Mouse (Mus musculus) adrenal gland (tissue): ENCODE measurements around the gene Tmem30a.

Experiments used
- intact Hi-C: fragments of 180-260 bp; cut with DNase I; formaldehyde crosslinking; loops from one replicate; pipeline ENCODE4 v1.15.1; 2025
- long read RNA-seq, 2 experiments: library from polyadenylated mRNA; unstranded; transcript quantifications; one replicate each; pipeline ENCODE4 v2.0.0; 2020; ENCODE audit warnings: borderline replicate concordance in 1 of 2; ENCODE audit not compliant: insufficient replicate concordance in 1 of 2

The Tmem30a gene
- long read RNA-seq, experiment 1, transcript Tmem30a-204 (6 exons, 2,662 nt), result minor isoform, 11 of 175 reads
- long read RNA-seq, experiment 1, transcript Tmem30a-201 (7 exons, 3,658 nt), result major isoform, 151 of 175 reads
- long read RNA-seq, experiment 1, partial matches to known transcripts, result 4 of 175 reads
- long read RNA-seq, experiment 1, other reads (novel, unspliced or antisense), result 9 of 175 reads
- long read RNA-seq, experiment 2, transcript Tmem30a-201 (7 exons, 3,658 nt), result major isoform, 142 of 169 reads
- long read RNA-seq, experiment 2, transcript Tmem30a-204 (6 exons, 2,662 nt), result minor isoform, 5 of 169 reads
- long read RNA-seq, experiment 2, partial matches to known transcripts, result 11 of 169 reads
- long read RNA-seq, experiment 2, other reads (novel, unspliced or antisense), result 11 of 169 reads

- intact Hi-C loops, result no loop called here
Observed at GRCm38 (mm10) chr9:79792841-79793835, at the start of gene Tmem30a. TSS of gene Tmem30a (minus strand) at chr9:79793507.

GRCm38 (mm10) chr9:79842615-79843014 lies 49.3 kb upstream of the Tmem30a start:
- intact Hi-C loops, result no loop called here

- intact Hi-C loops, result no loop called here
Observed at GRCm38 (mm10) chr9:79842028-79842427, 48.7 kb upstream of the Tmem30a start.

- intact Hi-C loops, result no loop called here
Observed at GRCm38 (mm10) chr9:79831294-79831693, 38.0 kb upstream of the Tmem30a start.

- intact Hi-C loops, result no loop called here
Observed at GRCm38 (mm10) chr9:79830874-79831273, 37.6 kb upstream of the Tmem30a start.

GRCm38 (mm10) chr9:79829842-79830800 lies 36.8 kb upstream of the Tmem30a start:
- intact Hi-C loops, result no loop called here

- intact Hi-C loops, result no loop called here
Observed at GRCm38 (mm10) chr9:79827072-79827471, 33.8 kb upstream of the Tmem30a start.

- intact Hi-C loops, result no loop called here
Observed at GRCm38 (mm10) chr9:79825526-79825925, 32.2 kb upstream of the Tmem30a start.

- intact Hi-C loops, result no loop called here
Observed at GRCm38 (mm10) chr9:79823856-79824255, 30.5 kb upstream of the Tmem30a start.

- intact Hi-C loops, result no loop called here
Observed at GRCm38 (mm10) chr9:79823438-79823837, 30.1 kb upstream of the Tmem30a start.

- intact Hi-C loops, result no loop called here
Observed at GRCm38 (mm10) chr9:79816464-79816863, 23.2 kb upstream of the Tmem30a start.

- intact Hi-C loops, result no loop called here
Observed at GRCm38 (mm10) chr9:79816013-79816412, 22.7 kb upstream of the Tmem30a start.

- intact Hi-C loops, result no loop called here
Observed at GRCm38 (mm10) chr9:79814592-79814991, 21.3 kb upstream of the Tmem30a start.

- intact Hi-C loops, result no loop called here
Observed at GRCm38 (mm10) chr9:79810969-79811902, 17.9 kb upstream of the Tmem30a start.

- intact Hi-C loops, result no loop called here
Observed at GRCm38 (mm10) chr9:79810534-79810933, 17.2 kb upstream of the Tmem30a start.

GRCm38 (mm10) chr9:79809411-79809810 lies 16.1 kb upstream of the Tmem30a start:
- intact Hi-C loops, result no loop called here

GRCm38 (mm10) chr9:79807178-79807577 lies 13.9 kb upstream of the Tmem30a start:
- intact Hi-C loops, result loop anchor here (2.0 kb wide), 2 partner anchors 196 to 220 kb away; no protein-coding TSS in a partner anchor

GRCm38 (mm10) chr9:79806317-79807075 lies 13.2 kb upstream of the Tmem30a start:
- intact Hi-C loops, result loop anchor here (2.0 kb wide), 2 partner anchors 196 to 220 kb away; no protein-coding TSS in a partner anchor

GRCm38 (mm10) chr9:79805426-79805825 lies 12.1 kb upstream of the Tmem30a start:
- intact Hi-C loops, result no loop called here
